Mouse (Mus musculus) lung, embryonic 16.5 days (tissue): Measurements from ENCODE around the gene Serpind1. TPM values are rescaled to one million over a fixed set of nuclear protein-coding genes. Genes with fewer than 3 reads are reported as not detected.

Experiments
- ATAC-seq: fragments of 200-750 bp; cut with Nextera tagmentation; 2 replicates; pipeline ENCODE4 v1.8.0; 2017; ENCODE audit warnings: low read depth, mild to moderate bottlenecking, moderate library complexity
- H3K27ac ChIP-seq: fragments of 300-500 bp; sonication (generic); 2 replicates; pipeline ENCODE4 v1.5.1; 2014; ENCODE audit warnings: mild to moderate bottlenecking, control low read depth, low read length
- H3K27me3 ChIP-seq: fragments of 300-500 bp; sonication (generic); 2 replicates; pipeline ENCODE4 v1.6.1; 2014; ENCODE audit warnings: low read depth, low read length, mixed read lengths; ENCODE audit not compliant: control insufficient read depth, insufficient read depth
- H3K36me3 ChIP-seq: fragments of 300-500 bp; sonication (generic); 2 replicates; pipeline ENCODE4 v1.6.1; 2014; ENCODE audit warnings: low read length; ENCODE audit not compliant: control insufficient read depth, insufficient read depth
- H3K4me1 ChIP-seq: fragments of 300-500 bp; sonication (generic); replicated peaks from 2 replicates; pipeline ENCODE4 v1.6.1; 2014; ENCODE audit warnings: low read length, mixed read lengths; ENCODE audit not compliant: control insufficient read depth, insufficient read depth
- H3K4me2 ChIP-seq: fragments of 300-500 bp; sonication (generic); 2 replicates; pipeline ENCODE4 v1.6.1; 2014; ENCODE audit warnings: low read depth, low read length, control low read depth
- H3K4me3 ChIP-seq: fragments of 300-500 bp; sonication (generic); 2 replicates; pipeline ENCODE4 v1.5.1; 2014; ENCODE audit warnings: mild to moderate bottlenecking, low read length, control low read depth
- H3K9ac ChIP-seq: fragments of 300-500 bp; sonication (generic); 2 replicates; pipeline ENCODE4 v1.6.1; 2014; ENCODE audit warnings: low read length, control low read depth
- H3K9me3 ChIP-seq: fragments of 300-500 bp; sonication (generic); 2 replicates; pipeline ENCODE4 v1.6.1; 2016; ENCODE audit warnings: low read length; ENCODE audit not compliant: control insufficient read depth
- WGBS: fragments of 180-500 bp; shearing (Covaris S2); extraction: QIAGEN DNeasy Blood & Tissue Kit; methylation state at CpG from one replicate; pipeline ENCODE4 v1.1.7; 2014; 5-methylcytosine and 5-hydroxymethylcytosine counted together
- polyA plus RNA-seq: library from polyadenylated mRNA; unstranded; fragments of >200 nt; fragmentation: Nextera tagmentation; extraction: Ambion mirVana; gene quantifications from 2 replicates; pipeline ENCODE4 v1.2.1, GENCODE M21; 2015

Gene Serpind1
- polyA plus RNA-seq, 1 experiment from 2014 or later = 0.70 TPM

GRCm38 (mm10) chr16:17339701-17340100 lies 8.5 kb downstream of the Serpind1 start:
- ATAC-seq = no peak

GRCm38 (mm10) chr16:17340705-17341104 lies 9.5 kb downstream of the Serpind1 start:
- WGBS = 80% methylated on average over 2 of the region's 2 CpGs
- ATAC-seq = no peak
- no peaks in the 10 kb centered on the region for H3K36me3 ChIP-seq

More at GRCm38 (mm10) chr16:17339701-17340100, 8.5 kb downstream of the Serpind1 start:
- no peaks in the 10 kb centered on the region for H3K36me3 ChIP-seq
- H3K9me3 ChIP-seq = no peaks in the 10 kb centered on the region
- no peak overlapping the region for H3K27ac ChIP-seq
- H3K4me1 ChIP-seq = 0 out of 2 replicates have a peak, but pooled peaks cover 3% of the 10 kb centered on the region
- WGBS = 82% methylated on average over 7 of the region's 7 CpGs
- no peak overlapping the region for H3K9ac ChIP-seq
- H3K4me2 ChIP-seq = no peak overlapping the region
- no peaks in the 10 kb centered on the region for H3K27me3 ChIP-seq
- H3K4me3 ChIP-seq = no peak overlapping the region

GRCm38 (mm10) chr16:17341847-17342246 lies 10.7 kb downstream of the Serpind1 start:
- WGBS = 88% methylated on average over 4 of the region's 4 CpGs
- ATAC-seq = no peak

More at GRCm38 (mm10) chr16:17340705-17341104, 9.5 kb downstream of the Serpind1 start:
- Histone ChIP-seq H3K4me1 (0 out of 2 replicates have a peak, but pooled peaks cover 2% of the 10 kb centered on the region), H3K9me3 (no peaks in the 10 kb centered on the region), H3K27me3 (no peaks in the 10 kb centered on the region), H3K4me2 (no peak overlapping the region), H3K4me3 (no peak overlapping the region), H3K9ac (no peak overlapping the region), H3K27ac (no peak overlapping the region)

GRCm38 (mm10) chr16:17345141-17345812 lies 14.1 kb downstream of the Serpind1 start:
- Histone ChIP-seq H3K9ac (no peak overlapping the region), H3K4me3 (no peak overlapping the region), H3K27ac (no peak overlapping the region), H3K27me3 (no peaks in the 10 kb centered on the region), H3K4me1 (0 out of 2 replicates have a peak, but pooled peaks cover 2% of the 10 kb centered on the region), H3K9me3 (no peaks in the 10 kb centered on the region), H3K4me2 (no peak overlapping the region), H3K36me3 (no peaks in the 10 kb centered on the region)
- WGBS = 45% methylated on average over 8 of the region's 8 CpGs
- no peak for ATAC-seq

More at GRCm38 (mm10) chr16:17341847-17342246, 10.7 kb downstream of the Serpind1 start:
- no peaks in the 10 kb centered on the region for H3K27me3 ChIP-seq
- H3K27ac ChIP-seq = no peak overlapping the region
- no peak overlapping the region for H3K9ac ChIP-seq
- no peak overlapping the region for H3K4me3 ChIP-seq
- no peak overlapping the region for H3K4me2 ChIP-seq
- H3K9me3 ChIP-seq = no peaks in the 10 kb centered on the region
- H3K4me1 ChIP-seq = 0 out of 2 replicates have a peak, but pooled peaks cover 2% of the 10 kb centered on the region
- no peaks in the 10 kb centered on the region for H3K36me3 ChIP-seq

DNA sequence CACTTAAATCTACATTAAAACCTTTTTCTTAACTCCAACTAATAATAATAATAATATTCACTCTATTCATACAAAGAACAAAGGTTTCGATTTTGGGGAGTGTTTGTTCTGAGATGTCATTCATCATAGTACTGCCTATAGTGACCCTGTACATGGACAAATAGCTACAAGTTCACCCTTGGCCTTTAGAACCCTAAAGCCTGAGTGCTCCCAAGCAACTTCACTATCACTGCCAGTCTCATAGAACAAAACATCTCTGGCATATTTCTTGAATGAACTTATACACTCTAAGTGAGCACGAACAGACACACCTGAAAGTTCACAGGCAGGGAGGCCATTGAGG lies 14.6 kb downstream of the Serpind1 start:
- H3K9me3 ChIP-seq = no peaks in the 10 kb centered on the region
- ATAC-seq = no peak
- WGBS = 72% methylated on average over 2 of the region's 2 CpGs

DNA sequence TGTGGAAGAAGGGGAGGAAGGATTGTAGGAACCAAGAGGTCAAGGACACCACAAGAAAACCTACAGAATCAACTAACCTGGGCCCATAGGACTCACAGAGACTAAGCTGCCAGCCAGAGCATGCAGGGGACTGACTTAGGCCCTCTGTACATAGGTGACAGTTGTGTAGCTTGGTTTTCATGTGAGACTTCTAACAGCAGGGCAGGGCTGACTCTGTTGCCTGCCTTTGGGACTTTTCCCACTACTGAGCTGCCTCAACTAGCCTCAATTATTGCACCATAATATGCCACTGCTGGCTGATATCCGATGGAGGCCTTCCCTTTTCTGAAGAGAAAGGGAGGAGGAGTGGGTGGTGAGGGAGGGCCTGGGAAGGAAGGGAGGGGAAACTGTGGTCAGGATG lies 15.6 kb downstream of the Serpind1 start:
- Histone ChIP-seq H3K9ac (no peak overlapping the region), H3K4me3 (no peak overlapping the region), H3K4me2 (no peak overlapping the region), H3K27ac (no peak overlapping the region), H3K36me3 (0 out of 2 replicates have a peak, but pooled peaks cover 2% of the 10 kb centered on the region), H3K27me3 (no peaks in the 10 kb centered on the region), H3K4me1 (0 out of 2 replicates have a peak, but pooled peaks cover 2% of the 10 kb centered on the region), H3K9me3 (no peaks in the 10 kb centered on the region)
- WGBS = 78% methylated on average over 1 of the region's 1 CpGs
- ATAC-seq = no peak

More for the DNA sequence above, 14.6 kb downstream of the Serpind1 start:
- no peaks in the 10 kb centered on the region for H3K27me3 ChIP-seq
- H3K27ac ChIP-seq = no peak overlapping the region
- H3K4me1 ChIP-seq = 0 out of 2 replicates have a peak, but pooled peaks cover 2% of the 10 kb centered on the region
- H3K4me2 ChIP-seq = no peak overlapping the region
- no peak overlapping the region for H3K9ac ChIP-seq
- H3K4me3 ChIP-seq = no peak overlapping the region
- 0 out of 2 replicates have a peak, but pooled peaks cover 2% of the 10 kb centered on the region for H3K36me3 ChIP-seq

DNA sequence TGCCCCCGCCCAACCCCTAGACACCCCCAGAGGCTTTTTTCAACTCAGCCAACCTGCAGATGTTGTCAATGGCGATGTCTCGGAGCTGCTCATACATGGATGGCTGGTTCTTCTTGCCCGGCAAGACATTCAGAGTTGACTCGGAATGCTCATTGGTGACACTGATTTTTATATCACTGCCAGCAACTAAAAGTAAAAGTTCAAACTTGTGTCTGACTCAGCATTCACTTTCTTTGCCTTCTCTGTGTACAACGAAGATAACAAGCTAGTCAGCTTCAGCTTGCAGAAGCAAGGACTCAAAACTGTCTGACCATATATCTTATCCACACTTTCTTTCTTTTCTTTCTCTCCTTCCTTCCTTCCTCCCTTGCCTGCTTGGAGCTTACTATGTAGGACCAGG lies 24.9 kb downstream of the Serpind1 start:
- Histone ChIP-seq H3K4me2 (no peak overlapping the region), H3K36me3 (peaks cover 14% of the 10 kb centered on the region; the same call in 1 of the 2 replicates), H3K9me3 (no peaks in the 10 kb centered on the region), H3K4me1 (no peaks in the 10 kb centered on the region), H3K4me3 (no peak overlapping the region), H3K9ac (no peak overlapping the region), H3K27ac (no peak overlapping the region), H3K27me3 (no peaks in the 10 kb centered on the region)
- no peak for ATAC-seq
- 88% methylated on average over 6 of the region's 6 CpGs for whole genome bisulfite sequencing

- H3K9me3 ChIP-seq = no peaks in the 10 kb centered on the region
- H3K27me3 ChIP-seq = no peaks in the 10 kb centered on the region
- no peak overlapping the region for H3K27ac ChIP-seq
- H3K4me3 ChIP-seq = no peak overlapping the region
- ATAC-seq = no peak
- no peak overlapping the region for H3K4me2 ChIP-seq
- WGBS = 92% methylated on average over 4 of the region's 4 CpGs
- H3K4me1 ChIP-seq = no peaks in the 10 kb centered on the region
- H3K36me3 ChIP-seq = peaks cover 8% of the 10 kb centered on the region; the same call in 1 of the 2 replicates
- no peak overlapping the region for H3K9ac ChIP-seq
Measured at GRCm38 (mm10) chr16:17358787-17359186, 27.6 kb downstream of the Serpind1 start.

DNA sequence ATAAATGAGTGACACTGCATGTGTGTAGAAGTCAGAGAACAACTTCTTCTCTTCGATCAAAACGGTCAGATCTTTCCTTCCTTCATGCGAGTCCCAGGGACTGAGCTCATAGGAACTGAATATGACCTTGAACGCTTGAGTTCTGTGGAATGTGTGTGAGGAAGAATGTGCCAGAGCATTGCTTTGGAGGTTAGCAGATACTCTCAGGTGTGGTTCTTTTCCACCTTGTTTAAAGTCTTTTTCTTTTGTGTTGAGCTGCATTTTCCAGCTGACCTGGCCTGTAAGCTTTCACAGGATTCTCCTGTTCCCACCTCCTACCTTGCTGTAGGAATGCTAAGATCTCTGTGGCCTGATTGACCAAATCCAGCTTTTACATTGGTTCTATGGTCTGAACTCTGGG lies 51.1 kb downstream of the Serpind1 start:
- Histone ChIP-seq H3K4me2 (no peak overlapping the region), H3K27ac (no peak overlapping the region), H3K9me3 (no peaks in the 10 kb centered on the region), H3K9ac (no peak overlapping the region), H3K27me3 (no peaks in the 10 kb centered on the region), H3K4me3 (no peak overlapping the region), H3K36me3 (no peaks in the 10 kb centered on the region), H3K4me1 (no peaks in the 10 kb centered on the region)
- WGBS = 90% methylated on average over 4 of the region's 4 CpGs
- ATAC-seq = no peak
